Mouse (Mus musculus) B cell, adult 62 days (primary cell): ENCODE results near the gene B3gnt4. TPM values are rescaled to one million over a fixed set of nuclear protein-coding genes. Genes with fewer than 3 reads are reported as not detected.

Experiments
- total RNA-seq: library from RNA; stranded (reverse); gene quantifications from 4 replicates; pipeline ENCODE4 v1.2.4, GENCODE M21; 2023

The B3gnt4 gene
- total RNA-seq, result not detected in 4 replicates

GRCm38 (mm10) chr5:123510160-123510559, at the start of gene B3gnt4:
Gene B3gnt4 (plus strand): TSS chr5:123510460.

GRCm38 (mm10) chr5:123489112-123489785, 21.0 kb upstream of the B3gnt4 start, which contains the start of the genes Lrrc43 and Il31:
Gene Lrrc43 (plus strand): TSS chr5:123489305.
Gene Il31 (minus strand): TSS chr5:123489489.

GRCm38 (mm10) chr5:123523692-123524392, 13.6 kb downstream of the B3gnt4 start, which contains the start of gene Diablo:
Gene Diablo (minus strand): TSS chr5:123524176.

GRCm38 (mm10) chr5:123525281-123525680, 15.0 kb downstream of the B3gnt4 start, which contains the start of gene Gm49027:
Gene Gm49027 (minus strand): TSS chr5:123525488.

Other genes starting within 250 kb of the B3gnt4 start
- 53.7 to 55.1 TPM (median 54.6 TPM) in 4 replicates for gene Bcl7a, start 166.6 kb upstream of the B3gnt4 start, total RNA-seq
- gene Mlxip, start 115.7 kb upstream of the B3gnt4 start, total RNA-seq, result 131 to 140 TPM (median 134 TPM) in 4 replicates
- not detected in 4 replicates for gene Lrrc43, start 21.2 kb upstream of the B3gnt4 start, total RNA-seq
- not detected in 4 replicates for gene Il31, start 21.0 kb upstream of the B3gnt4 start, total RNA-seq
- gene Diablo, start 13.7 kb downstream of the B3gnt4 start, total RNA-seq, result 63.2 to 72.6 TPM (median 68.3 TPM) in 4 replicates
- gene Gm49027, start 15.0 kb downstream of the B3gnt4 start, total RNA-seq, result 3.9 to 9.7 TPM (median 5.4 TPM) in 4 replicates
- 46.7 to 56.8 TPM (median 52.6 TPM) in 4 replicates for gene Vps33a, start 62.6 kb downstream of the B3gnt4 start, total RNA-seq
- gene Clip1, start 174.2 kb downstream of the B3gnt4 start, total RNA-seq, result 24.8 to 28.9 TPM (median 25.7 TPM) in 4 replicates
- 73.5 to 83.3 TPM (median 77.5 TPM) in 4 replicates for gene Zcchc8, start 210.6 kb downstream of the B3gnt4 start, total RNA-seq
- gene Rsrc2, start 239.0 kb downstream of the B3gnt4 start, total RNA-seq, result 260 to 275 TPM (median 271 TPM) in 4 replicates
- 1.2 to 1.8 TPM (median 1.5 TPM) in 4 replicates for gene Kntc1, start 239.3 kb downstream of the B3gnt4 start, total RNA-seq